Mouse (Mus musculus) cerebellum, adult 11-12 months (tissue): ENCODE measurements around the gene Slc8b1.

ENCODE experiments used
- DNase-seq: peaks from one replicate; pipeline ENCODE4 v3.0.0; 2022

Gene Slc8b1

GRCm38 (mm10) chr5:120510982-120511642 is at the start of gene Slc8b1:
Slc8b1 (plus strand) TSS chr5:120511168.
- DNase-seq: peak; percentile 91

DNA sequence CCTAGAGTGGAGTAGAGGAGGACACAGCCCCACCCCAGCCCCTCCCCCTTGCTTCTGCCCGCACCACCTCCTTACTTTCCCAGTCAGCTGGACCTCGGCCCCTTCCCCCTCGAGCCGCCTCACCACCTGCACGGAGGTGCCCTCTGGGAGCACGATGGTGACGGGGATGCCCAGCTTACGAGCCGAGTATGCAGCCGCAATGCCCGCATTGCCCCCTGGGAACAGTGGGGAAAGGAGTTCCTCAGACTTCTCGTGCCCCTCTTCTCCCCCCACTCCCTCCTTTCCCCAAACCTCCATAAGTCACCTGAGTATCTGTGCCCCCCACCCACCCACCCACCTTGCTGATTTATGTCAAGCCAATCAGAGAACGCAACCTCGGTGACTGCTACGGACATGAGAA is 49.1 kb upstream of the Slc8b1 start:
- DNase-seq: no peak

- DNase-seq: no peak
These were observed 46.6 kb upstream of the Slc8b1 start for GRCm38 (mm10) chr5:120464321-120464720.

DNA sequence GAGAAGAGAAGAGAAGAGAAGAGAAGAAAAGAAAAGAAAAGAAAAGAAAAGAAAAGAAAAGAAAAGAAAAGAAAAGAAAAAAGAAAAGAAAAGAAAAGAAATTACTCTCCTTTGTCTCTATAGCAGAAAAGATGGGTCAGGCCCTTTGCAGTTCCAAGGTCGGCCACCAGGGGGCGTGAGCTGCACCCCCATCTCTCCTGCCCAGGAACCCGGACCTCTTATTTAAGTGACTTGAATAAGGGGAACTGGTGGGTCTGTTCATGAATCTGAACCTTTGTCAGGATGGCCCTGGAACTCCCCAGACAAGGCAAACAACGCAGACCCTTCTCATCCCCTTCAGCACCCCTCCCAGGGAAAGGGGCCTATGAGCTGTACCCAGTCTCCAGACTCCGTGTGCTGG is 45.9 kb upstream of the Slc8b1 start:
- DNase-seq: no peak

DNA sequence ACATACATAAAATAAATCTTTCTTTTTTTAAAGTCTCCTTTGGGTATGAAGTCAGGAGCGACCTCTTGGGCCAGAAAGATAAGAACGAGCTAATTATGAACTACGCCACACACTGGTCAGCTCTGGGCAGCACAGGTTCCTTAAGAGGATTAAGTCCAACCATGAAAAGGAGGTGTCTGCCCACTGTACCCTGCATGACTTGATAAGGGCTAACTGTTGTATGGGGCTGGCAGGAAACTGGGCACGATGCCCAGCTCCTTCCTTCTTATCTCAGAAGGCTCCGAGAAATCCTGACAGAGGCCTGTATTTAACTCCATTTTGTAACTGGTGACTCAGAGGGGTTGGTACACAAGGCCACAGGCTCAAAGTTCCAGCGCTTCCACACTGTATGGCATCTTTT is 45.1 kb upstream of the Slc8b1 start:
- no peak for DNase-seq

- DNase-seq: no peak
These were observed 43.9 kb upstream of the Slc8b1 start for GRCm38 (mm10) chr5:120467026-120467425.

DNA sequence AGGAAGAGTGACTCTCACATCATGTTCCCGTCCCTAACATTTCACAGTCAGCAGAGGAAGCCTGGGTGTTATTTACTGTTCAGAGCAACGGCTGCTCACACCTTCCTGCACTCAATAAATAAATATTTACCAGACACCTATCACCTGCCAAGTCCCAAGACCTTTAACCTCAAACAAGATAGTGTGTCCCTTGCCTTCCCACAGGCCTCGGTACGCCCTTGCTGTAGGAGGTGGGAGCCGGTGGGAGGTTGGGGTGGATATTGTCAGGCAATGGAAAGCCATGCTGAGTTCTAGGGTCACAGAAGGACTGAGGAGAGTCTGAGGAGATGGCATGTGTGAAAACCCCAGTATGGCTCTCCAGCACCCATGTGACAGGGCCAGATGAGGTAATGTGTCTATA is 42.6 kb upstream of the Slc8b1 start:
- DNase-seq: no peak

DNA sequence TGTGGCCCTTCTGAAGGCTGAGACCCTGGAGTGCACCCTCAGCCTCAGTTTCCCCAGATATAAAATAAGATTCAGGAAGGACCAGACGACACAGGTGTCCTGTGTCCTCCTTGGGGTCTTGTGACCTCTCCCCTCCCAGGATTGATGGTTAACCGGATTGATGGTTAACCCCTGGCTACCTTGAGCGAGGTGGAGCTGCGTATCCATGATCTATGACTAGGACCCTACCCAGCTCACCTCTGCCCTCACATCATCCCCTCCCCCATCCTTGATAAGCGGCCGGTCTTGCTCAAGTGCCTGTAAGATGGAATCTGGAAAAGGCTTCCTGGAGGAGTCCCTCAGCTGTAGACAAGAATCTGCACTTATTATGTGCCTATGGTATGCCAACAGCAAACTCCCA is 42.1 kb upstream of the Slc8b1 start:
- no peak for DNase-seq

DNA sequence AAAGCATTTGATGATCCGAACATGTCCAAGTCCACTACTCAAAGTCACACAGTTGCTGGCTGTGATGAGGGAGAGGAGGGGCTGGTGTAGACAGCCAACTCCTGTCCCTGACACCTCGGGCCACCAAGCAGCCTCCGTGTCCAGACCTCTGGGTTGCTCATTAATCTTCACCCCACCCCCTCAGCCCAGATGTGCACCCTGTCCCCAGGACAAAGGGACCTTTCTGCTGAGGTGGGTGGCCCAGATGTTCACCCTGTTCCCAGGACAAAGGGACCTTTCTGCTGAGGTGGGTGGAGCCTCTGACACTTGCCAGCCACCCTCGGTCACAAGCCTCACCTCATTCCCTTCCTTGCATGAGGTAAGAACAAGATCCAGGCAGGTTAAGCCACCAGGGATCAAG is 39.4 kb upstream of the Slc8b1 start:
- DNase-seq: no peak

DNA sequence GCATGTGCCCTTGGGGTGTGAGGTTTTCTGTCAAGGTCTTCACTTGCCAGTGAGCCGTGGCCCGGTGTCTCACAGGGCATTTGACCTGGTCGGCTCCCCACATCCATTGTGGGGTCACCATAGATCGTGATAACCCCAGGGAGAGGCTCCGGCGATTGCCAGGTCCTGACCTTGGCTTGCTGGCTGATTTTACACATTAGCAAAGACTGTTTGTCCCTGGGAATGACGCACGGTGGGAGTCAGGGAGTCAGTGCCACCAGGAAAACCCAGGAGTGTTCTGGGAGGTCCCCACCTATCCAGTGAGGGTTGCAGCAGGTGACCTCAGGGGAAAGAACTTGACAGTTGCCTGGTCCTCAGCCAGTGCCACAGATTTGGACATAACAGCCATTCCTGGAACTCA is 38.2 kb upstream of the Slc8b1 start, which contains the start of gene Sdsl:
TSS of gene Sdsl (minus strand) at position 41 of the 400 bp plus-strand sequence.
- DNase-seq: no peak

- DNase-seq: no peak
These were observed 37.6 kb upstream of the Slc8b1 start for GRCm38 (mm10) chr5:120473361-120473760.

DNA sequence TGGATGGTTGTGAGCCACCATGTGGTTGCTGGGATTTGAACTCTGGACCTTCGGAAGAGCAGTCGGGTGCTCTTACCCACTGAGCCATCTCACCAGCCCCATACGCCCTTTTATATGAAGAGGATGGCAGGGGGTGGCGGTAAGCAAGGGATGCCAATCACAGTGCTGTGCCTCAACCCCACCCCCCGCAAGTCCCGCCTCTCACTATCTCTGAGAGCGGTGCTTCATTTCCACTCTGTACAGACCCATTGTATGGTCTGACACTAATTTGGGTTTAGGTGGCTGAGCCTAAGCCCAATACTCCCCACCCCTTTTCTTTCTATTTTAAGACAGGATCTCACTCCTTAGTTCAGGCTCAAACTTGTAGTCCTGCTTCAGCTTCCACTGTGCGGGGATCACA is 35.1 kb upstream of the Slc8b1 start:
- DNase-seq: no peak

GRCm38 (mm10) chr5:120476296-120476695 is 34.7 kb upstream of the Slc8b1 start, which contains the start of gene Sds:
Sds (plus strand) TSS chr5:120476526.
- no peak for DNase-seq

DNA sequence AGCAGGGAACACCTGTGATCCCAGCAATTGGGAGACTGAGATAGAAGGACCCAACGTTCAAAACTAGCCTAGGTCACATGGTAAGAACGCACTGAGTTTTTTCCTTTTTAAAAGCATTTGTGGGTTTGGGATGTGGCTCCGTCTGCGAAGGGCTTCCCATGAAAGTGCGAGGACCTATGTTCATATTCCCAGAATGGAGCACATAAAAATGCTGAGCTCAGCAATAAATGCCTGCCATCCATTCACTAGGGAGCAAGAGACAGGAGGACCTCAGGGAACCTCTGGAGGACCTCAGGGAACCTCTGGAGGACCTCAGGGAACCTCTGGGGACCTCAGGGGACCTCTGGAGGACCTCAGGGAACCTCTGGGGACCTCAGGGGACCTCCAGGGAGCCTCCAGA is 33.0 kb upstream of the Slc8b1 start:
- DNase-seq: no peak

GRCm38 (mm10) chr5:120479538-120479937 is 31.4 kb upstream of the Slc8b1 start:
- DNase-seq: no peak

DNA sequence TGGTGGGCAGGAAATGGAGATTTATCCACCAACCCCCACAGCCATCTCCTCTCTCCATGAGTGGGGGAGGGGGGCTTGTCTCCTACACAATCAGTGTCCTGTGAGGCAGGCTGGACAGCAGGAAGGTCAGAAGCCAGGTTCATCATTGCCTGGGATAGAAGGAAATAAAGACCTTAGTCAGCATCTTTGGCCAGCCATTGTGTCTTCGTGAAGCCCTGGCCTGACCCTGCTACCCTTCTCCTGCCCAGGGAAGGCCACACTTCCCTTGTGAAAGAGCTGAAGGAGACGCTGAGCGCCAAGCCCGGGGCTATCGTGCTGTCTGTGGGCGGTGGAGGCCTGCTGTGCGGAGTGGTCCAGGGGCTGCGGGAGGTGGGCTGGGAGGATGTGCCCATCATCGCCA is 29.8 kb upstream of the Slc8b1 start:
- DNase-seq: no peak

GRCm38 (mm10) chr5:120483399-120483798 is 27.6 kb upstream of the Slc8b1 start:
- DNase-seq: no peak

- peak; percentile 15 for DNase-seq
These were observed 23.1 kb upstream of the Slc8b1 start for GRCm38 (mm10) chr5:120487844-120488243.

- DNase-seq: peak; percentile 66
These were observed 20.2 kb upstream of the Slc8b1 start for GRCm38 (mm10) chr5:120490679-120491192.

DNA sequence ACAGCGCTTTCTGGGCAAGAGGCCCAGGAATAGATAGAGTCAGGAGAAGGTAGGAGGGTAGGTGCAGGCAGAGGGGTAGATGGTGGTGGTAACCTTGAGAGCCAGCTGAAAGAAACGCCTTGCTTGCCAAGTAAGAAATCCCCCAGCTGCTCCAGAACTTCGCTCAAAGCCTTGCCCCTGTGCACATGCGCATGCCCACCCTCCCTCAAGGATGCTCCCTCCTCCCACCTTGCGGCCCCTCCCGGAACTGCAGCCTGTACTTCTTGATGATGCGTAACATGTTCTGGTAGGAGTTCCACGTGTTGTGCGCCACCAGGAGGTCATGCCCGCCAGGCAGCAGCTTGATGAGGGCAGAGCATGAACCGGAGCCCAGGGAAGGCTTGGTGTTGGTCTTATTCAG is 18.5 kb upstream of the Slc8b1 start:
- DNase-seq: peak; percentile 24

DNA sequence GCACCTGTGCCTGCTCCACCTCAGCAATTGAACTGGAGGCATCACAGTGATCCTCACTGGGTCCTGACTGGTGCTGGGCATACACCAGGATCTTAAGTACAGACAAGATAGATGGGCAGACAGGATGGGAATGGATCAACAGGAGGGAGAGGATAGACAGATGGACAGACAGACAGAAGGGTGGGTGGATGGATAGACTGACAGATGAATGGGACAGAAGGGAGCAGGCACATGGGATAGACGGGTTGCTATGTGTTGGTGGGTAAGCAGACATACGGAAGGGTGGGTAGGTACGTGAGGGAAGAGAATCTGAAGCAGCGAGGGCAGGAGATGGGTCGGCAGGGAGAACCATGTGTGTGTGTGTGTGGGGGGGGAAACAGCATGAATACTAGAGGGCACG is 17.5 kb upstream of the Slc8b1 start:
- peak; percentile 6 for DNase-seq

- peak; percentile 19 for DNase-seq
These were observed 17.0 kb upstream of the Slc8b1 start for GRCm38 (mm10) chr5:120493873-120494395.

DNA sequence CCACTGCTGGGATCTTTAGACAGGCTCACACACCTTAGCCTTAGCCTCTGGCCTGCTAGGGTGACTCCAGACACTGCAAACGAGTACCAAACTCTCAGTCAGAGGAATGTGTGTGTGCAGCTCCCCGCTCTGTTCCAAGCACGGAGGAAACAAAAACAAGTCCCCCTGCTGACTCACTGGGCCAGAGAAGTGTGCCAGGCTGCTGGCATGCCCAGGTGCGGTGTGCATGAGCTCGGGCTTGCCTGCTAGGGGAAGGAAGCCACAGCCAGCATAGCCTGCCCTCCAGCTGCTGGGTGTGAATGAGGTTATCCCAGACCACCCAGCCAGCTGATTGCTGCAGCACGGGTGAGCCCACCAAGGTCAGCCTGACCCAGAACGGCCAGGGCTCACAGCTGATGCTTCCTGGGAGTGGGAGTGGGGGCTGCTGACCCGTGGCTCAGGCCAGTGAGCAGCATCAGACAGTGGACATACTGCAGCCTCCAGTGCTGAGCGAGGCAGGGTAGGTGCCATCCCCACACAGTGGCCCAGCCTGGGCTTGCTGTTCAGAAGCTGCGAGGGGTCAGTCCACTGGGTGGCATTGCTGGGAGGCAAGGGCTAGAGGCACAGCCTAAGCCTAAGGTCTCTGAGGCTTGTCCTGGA is 15.8 kb upstream of the Slc8b1 start:
- peak; percentile 31 for DNase-seq

- no peak for DNase-seq
These were observed 15.2 kb upstream of the Slc8b1 start for GRCm38 (mm10) chr5:120495703-120496226.
